Mouse (Mus musculus) limb, embryonic 14.5 days (tissue): ENCODE data around the gene Mgat3. TPM values are rescaled to one million over a fixed set of nuclear protein-coding genes. Genes with fewer than 3 reads are reported as not detected.

Experiments
- ATAC-seq: fragments of 200-750 bp; cut with Nextera tagmentation; 2 replicates; pipeline ENCODE4 v1.8.0; 2017; ENCODE audit warnings: low read depth, moderate number of reproducible peaks, moderate TSS enrichment; ENCODE audit not compliant: low FRiP score
- DNase-seq: peaks from one replicate; pipeline ENCODE4 v3.0.0-alpha.2; 2015; ENCODE audit warnings: low spot score
- H3K27ac ChIP-seq: fragments of 300-500 bp; sonication (generic); replicated peaks from 2 replicates; pipeline ENCODE4 v1.5.1; 2014; ENCODE audit warnings: low read depth, mild to moderate bottlenecking, low read length, moderate library complexity, mixed read lengths
- H3K27me3 ChIP-seq: fragments of 300-500 bp; sonication (generic); 2 replicates; pipeline ENCODE4 v1.6.1; 2014; ENCODE audit warnings: low read length, mixed read lengths; ENCODE audit not compliant: control insufficient read depth, insufficient read depth
- H3K36me3 ChIP-seq: fragments of 300-500 bp; sonication (generic); 2 replicates; pipeline ENCODE4 v1.6.1; 2014; ENCODE audit warnings: mild to moderate bottlenecking, low read length, moderate library complexity, mixed read lengths; ENCODE audit not compliant: control insufficient read depth, insufficient read depth
- H3K4me1 ChIP-seq: fragments of 300-500 bp; sonication (generic); 2 replicates; pipeline ENCODE4 v1.6.1; 2014; ENCODE audit warnings: antibody characterized with exemption, low read length, mixed read lengths; ENCODE audit not compliant: control insufficient read depth, insufficient read depth
- H3K4me2 ChIP-seq: fragments of 300-500 bp; sonication (generic); replicated peaks from 2 replicates; pipeline ENCODE4 v1.6.1; 2014; ENCODE audit warnings: low read depth, mild to moderate bottlenecking, low read length, moderate library complexity; ENCODE audit not compliant: severe bottlenecking
- H3K4me3 ChIP-seq: fragments of 300-500 bp; sonication (generic); replicated peaks from 2 replicates; pipeline ENCODE4 v1.5.1; 2014; ENCODE audit warnings: low read length
- H3K9ac ChIP-seq: fragments of 300-500 bp; sonication (generic); 2 replicates; pipeline ENCODE4 v1.6.1; 2014; ENCODE audit warnings: mild to moderate bottlenecking, low read depth, low read length, moderate library complexity; ENCODE audit not compliant: severe bottlenecking
- H3K9me3 ChIP-seq: fragments of 300-500 bp; sonication (generic); 2 replicates; pipeline ENCODE4 v1.6.1; 2016; ENCODE audit warnings: low read length; ENCODE audit not compliant: control insufficient read depth
- POLR2A ChIP-seq: fragments of 200-500 bp; IDR thresholded peaks from 2 replicates; pipeline ENCODE4 v1.8.0; 2012; ENCODE audit warnings: inconsistent platforms, mild to moderate bottlenecking, moderate library complexity, borderline replicate concordance; ENCODE audit not compliant: insufficient read depth, insufficient read length; ENCODE audit errors: extremely low read depth
- WGBS: fragments of 180-500 bp; shearing (Covaris S2); extraction: QIAGEN DNeasy Blood & Tissue Kit; methylation state at CpG from one replicate; pipeline ENCODE4 v1.1.7; 2014; 5-methylcytosine and 5-hydroxymethylcytosine counted together
- polyA plus RNA-seq, 2 experiments: library from polyadenylated mRNA; depleted of rRNA in 1 of 2; stranded (reverse) in 1 of 2; unstranded in 1 of 2; fragments of >200 nt; fragmentation: Nextera tagmentation in 1 of 2; extraction: Ambion mirVana in 1 of 2; gene quantifications; 2 replicates each; pipeline versions ENCODE4 v1.2.1 to v1.2.3; 2012 to 2014

Gene Mgat3
- polyA plus RNA-seq, 2 experiments = 6.7 to 18.1 TPM

DNA sequence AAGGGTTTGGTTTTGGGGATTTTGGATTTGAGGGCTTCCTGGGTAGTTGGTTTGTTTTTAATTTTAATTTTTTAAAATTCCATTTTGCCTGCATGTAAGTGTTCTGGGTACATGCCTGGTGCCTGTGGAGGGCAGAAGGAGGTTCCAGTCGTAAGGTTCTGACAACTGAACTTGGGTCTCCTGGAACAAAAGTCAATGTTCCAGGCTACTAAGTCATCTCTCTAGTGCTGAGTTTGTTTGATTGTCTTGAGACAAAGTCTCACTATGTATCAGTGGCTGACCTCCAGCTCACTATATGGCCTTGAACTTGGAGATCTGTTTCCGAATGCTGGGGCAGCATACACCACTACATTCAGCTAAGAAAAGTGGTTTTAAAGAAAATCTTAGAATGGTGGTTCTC lies 38.0 kb upstream of the Mgat3 start:
- Histone ChIP-seq H3K4me2 (no peak overlapping the region), H3K9me3 (no peaks in the 10 kb centered on the region), H3K9ac (no peak overlapping the region), H3K27ac (no peak overlapping the region), H3K36me3 (peaks cover 15% of the 10 kb centered on the region; the same call in 1 of the 2 replicates), H3K27me3 (no peaks in the 10 kb centered on the region), H3K4me3 (no peak overlapping the region), H3K4me1 (peaks cover 18% of the 10 kb centered on the region)
- TF ChIP-seq POLR2A = no peak
- no peak for ATAC-seq
- DNase-seq = no peak
- WGBS = 95% methylated on average over 2 of the region's 2 CpGs

DNA sequence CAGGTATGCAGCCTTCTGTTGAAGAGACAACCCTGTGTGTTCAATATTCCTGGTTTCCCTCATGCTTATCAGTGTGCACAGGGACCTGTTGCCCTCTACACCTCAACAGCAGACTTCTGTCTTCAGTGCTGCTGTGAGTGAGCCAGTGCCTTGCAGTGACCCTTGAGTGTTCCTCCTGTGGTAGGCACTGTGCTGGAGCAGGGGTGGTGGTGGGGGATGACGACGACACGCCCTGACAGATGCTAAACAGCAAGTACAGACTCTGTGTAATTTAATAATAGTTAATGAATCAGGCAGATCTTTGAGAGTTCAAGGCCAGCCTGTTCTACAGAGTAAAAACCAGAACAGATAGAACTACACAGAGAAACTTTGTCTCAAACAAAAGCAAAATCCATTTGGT lies 36.9 kb upstream of the Mgat3 start:
- Histone ChIP-seq H3K36me3 (peaks cover 24% of the 10 kb centered on the region), H3K4me3 (no peak overlapping the region), H3K27me3 (no peaks in the 10 kb centered on the region), H3K27ac (no peak overlapping the region), H3K9ac (no peak overlapping the region), H3K4me2 (no peak overlapping the region), H3K9me3 (no peaks in the 10 kb centered on the region), H3K4me1 (peaks cover 18% of the 10 kb centered on the region)
- DNase-seq (no peak), ATAC-seq (no peak)
- 98% methylated on average over 3 of the region's 3 CpGs for WGBS
- TF ChIP-seq POLR2A = no peak

DNA sequence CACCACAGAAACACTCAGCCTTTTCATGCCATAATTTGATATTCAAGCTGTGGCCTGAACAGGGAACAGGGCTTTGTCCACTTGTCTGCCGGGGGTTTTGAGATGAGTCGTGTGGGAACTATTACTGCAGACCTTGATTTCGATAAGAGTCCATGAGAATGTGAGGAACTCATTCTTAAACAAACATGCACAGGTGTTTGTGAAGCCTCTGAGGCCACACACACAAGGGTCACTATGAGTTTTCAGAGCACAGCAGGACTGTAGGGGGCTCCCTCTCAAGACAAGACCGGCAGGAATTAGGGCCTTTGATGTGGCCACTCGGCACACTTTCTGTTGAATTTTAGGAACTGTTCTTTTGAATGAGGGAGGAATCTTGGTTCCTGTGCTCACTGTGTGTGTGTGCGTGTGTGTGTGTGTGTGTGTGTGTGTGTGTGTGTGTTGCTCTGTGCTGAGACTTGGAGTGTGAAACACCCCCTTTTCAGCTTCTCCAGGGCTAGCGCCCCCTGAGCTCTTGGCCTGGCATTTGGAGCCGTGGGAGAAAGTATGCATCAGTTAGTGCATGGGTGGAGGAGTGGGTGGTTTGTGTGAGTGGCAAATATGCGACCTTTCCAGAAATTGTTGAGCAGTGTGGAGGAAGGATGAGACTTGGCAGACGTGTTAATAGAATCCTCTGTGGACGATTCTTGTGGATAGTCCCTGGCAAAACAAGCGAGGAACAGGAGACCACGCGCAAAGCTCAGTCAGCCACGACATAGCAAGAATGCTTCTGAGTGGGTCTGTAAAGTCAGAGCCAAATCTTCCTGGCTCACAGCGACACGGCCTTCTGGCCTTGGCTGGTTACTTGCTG lies 35.4 kb upstream of the Mgat3 start:
- 0 out of 2 replicates have a peak, but pooled peaks cover 4% of the 10 kb centered on the region for H3K9me3 ChIP-seq
- H3K36me3 ChIP-seq = peaks cover 34% of the 10 kb centered on the region
- no peak overlapping the region for H3K27ac ChIP-seq
- peaks cover 15% of the 10 kb centered on the region for H3K4me1 ChIP-seq
- no peak overlapping the region for H3K4me2 ChIP-seq
- DNase-seq = no peak
- no peak for ATAC-seq
- no peak overlapping the region for H3K4me3 ChIP-seq
- no peaks in the 10 kb centered on the region for H3K27me3 ChIP-seq
- no peak overlapping the region for H3K9ac ChIP-seq
- no peak for TF ChIP-seq POLR2A
- 77% methylated on average over 17 of the region's 17 CpGs for WGBS

DNA sequence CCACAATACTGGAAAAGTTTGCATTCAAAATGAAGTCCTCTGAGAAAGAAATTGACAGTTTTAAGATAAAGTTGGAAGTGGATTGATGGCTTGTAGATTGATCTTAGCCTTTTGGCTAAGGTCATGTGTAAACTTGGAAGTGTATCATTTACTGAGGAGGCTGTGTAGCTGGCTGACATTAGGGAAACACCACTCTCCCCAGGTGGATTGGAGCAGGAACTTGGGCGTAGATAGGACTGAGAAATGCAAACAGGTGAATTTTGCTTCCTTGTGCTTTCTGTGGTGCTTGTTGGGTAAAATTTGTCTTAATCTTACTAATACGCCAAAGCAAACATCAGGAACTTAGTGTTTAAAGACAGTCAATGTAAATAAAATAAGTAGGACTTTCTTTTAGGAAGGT lies 33.2 kb upstream of the Mgat3 start:
- Histone ChIP-seq H3K9ac (no peak overlapping the region), H3K27ac (no peak overlapping the region), H3K4me2 (no peak overlapping the region), H3K36me3 (peaks cover 45% of the 10 kb centered on the region), H3K4me1 (no peaks in the 10 kb centered on the region), H3K9me3 (0 out of 2 replicates have a peak, but pooled peaks cover 4% of the 10 kb centered on the region), H3K4me3 (no peak overlapping the region), H3K27me3 (no peaks in the 10 kb centered on the region)
- ATAC-seq = no peak
- WGBS = 93% methylated on average over 2 of the region's 2 CpGs
- no peak for DNase-seq
- no peak for TF ChIP-seq POLR2A

DNA sequence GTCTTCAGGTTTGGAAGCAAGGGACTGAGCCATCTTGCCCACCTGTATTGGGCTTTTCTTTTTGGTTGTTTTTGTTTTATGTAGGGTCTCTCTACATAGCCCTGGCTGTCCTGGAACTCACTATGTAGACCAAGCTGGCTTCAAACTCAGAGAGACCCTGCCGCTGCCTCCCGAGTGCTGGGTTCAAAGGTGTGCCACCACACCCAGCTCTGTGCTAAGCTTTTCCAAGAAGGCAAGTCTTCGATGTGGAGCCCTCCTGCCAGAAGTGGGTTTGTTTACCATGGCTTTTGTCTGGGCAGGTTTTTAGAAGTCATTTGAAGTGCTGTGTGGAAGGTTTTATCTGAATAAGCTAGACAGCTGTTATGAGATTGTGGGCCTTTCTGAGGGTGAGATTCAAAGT lies 32.6 kb upstream of the Mgat3 start:
- H3K4me1 ChIP-seq = no peaks in the 10 kb centered on the region
- 0 out of 2 replicates have a peak, but pooled peaks cover 4% of the 10 kb centered on the region for H3K9me3 ChIP-seq
- no peak overlapping the region for H3K27ac ChIP-seq
- peaks cover 45% of the 10 kb centered on the region for H3K36me3 ChIP-seq
- ATAC-seq (no peak), DNase-seq (no peak)
- H3K27me3 ChIP-seq = no peaks in the 10 kb centered on the region
- TF ChIP-seq POLR2A = no peak
- no peak overlapping the region for H3K4me3 ChIP-seq
- no peak overlapping the region for H3K9ac ChIP-seq
- WGBS = 89% methylated on average over 3 of the region's 3 CpGs
- H3K4me2 ChIP-seq = no peak overlapping the region

DNA sequence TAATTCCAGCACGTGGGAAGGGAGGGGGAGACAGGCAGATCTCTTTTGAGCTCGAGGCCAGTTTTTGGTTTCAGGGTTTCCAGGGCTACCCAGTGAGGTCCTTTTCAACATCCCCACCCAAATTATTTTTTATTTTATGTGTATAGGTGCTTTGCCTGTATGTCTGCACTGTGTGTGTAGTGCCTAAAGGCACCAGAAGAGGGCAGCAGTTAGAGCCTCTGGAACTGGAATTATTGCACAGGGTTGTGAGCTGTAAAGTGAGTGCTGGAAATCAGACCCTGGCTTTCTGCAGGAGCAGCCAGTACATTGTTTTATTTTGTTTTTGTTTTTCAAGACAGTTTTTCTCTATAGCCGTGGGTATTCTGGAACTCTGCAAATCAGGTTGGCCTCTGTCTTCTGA lies 31.4 kb upstream of the Mgat3 start:
- H3K27ac ChIP-seq = no peak overlapping the region
- 93% methylated on average over 3 of the region's 3 CpGs for WGBS
- no peak overlapping the region for H3K4me3 ChIP-seq
- H3K4me2 ChIP-seq = no peak overlapping the region
- ATAC-seq (no peak), DNase-seq (no peak)
- TF ChIP-seq POLR2A = no peak
- H3K36me3 ChIP-seq = peaks cover 38% of the 10 kb centered on the region
- H3K9me3 ChIP-seq = 0 out of 2 replicates have a peak, but pooled peaks cover 4% of the 10 kb centered on the region
- H3K4me1 ChIP-seq = no peaks in the 10 kb centered on the region
- no peaks in the 10 kb centered on the region for H3K27me3 ChIP-seq
- H3K9ac ChIP-seq = no peak overlapping the region
